Mouse (Mus musculus) hindbrain, embryonic 10.5 days (tissue): ENCODE results near the gene Slc39a10. TPM values are rescaled to one million over a fixed set of nuclear protein-coding genes. Genes with fewer than 3 reads are reported as not detected.

Source experiments
- DNase-seq: peaks from one replicate; pipeline ENCODE4 v3.0.0-alpha.2; 2017; ENCODE audit warnings: low spot score
- H3K27ac ChIP-seq: fragments of 300-500 bp; sonication (generic); 2 replicates; pipeline ENCODE4 v1.5.1; 2016; ENCODE audit warnings: mild to moderate bottlenecking, moderate library complexity
- H3K27me3 ChIP-seq: fragments of 300-500 bp; sonication (generic); 2 replicates; pipeline ENCODE4 v1.6.1; 2016; ENCODE audit warnings: mild to moderate bottlenecking; ENCODE audit not compliant: poor library complexity, insufficient read depth, severe bottlenecking
- H3K36me3 ChIP-seq: fragments of 300-500 bp; sonication (generic); 2 replicates; pipeline ENCODE4 v1.6.1; 2016; ENCODE audit warnings: mild to moderate bottlenecking, moderate library complexity
- H3K4me1 ChIP-seq: fragments of 300-500 bp; sonication (generic); replicated peaks from 2 replicates; pipeline ENCODE4 v1.6.1; 2016; ENCODE audit warnings: mild to moderate bottlenecking
- H3K4me3 ChIP-seq: fragments of 300-500 bp; sonication (generic); 2 replicates; pipeline ENCODE4 v1.5.1; 2016; ENCODE audit warnings: mild to moderate bottlenecking, moderate library complexity
- H3K9me3 ChIP-seq: fragments of 300-500 bp; sonication (generic); 2 replicates; pipeline ENCODE4 v1.6.1; 2016; ENCODE audit warnings: mild to moderate bottlenecking, moderate library complexity
- WGBS: fragments of 180-500 bp; shearing (Covaris S2); methylation state at CpG from one replicate; pipeline ENCODE4 v1.1.7; 2016; 5-methylcytosine and 5-hydroxymethylcytosine counted together
- polyA plus RNA-seq: library from polyadenylated mRNA; unstranded; fragments of >200 nt; fragmentation: Nextera tagmentation; extraction: Ambion mirVana; gene quantifications from 2 replicates; pipeline ENCODE4 v1.2.1, GENCODE M21; 2016

Gene Slc39a10
- 44.6 and 63.8 TPM in 2 replicates for polyA plus RNA-seq

DNA sequence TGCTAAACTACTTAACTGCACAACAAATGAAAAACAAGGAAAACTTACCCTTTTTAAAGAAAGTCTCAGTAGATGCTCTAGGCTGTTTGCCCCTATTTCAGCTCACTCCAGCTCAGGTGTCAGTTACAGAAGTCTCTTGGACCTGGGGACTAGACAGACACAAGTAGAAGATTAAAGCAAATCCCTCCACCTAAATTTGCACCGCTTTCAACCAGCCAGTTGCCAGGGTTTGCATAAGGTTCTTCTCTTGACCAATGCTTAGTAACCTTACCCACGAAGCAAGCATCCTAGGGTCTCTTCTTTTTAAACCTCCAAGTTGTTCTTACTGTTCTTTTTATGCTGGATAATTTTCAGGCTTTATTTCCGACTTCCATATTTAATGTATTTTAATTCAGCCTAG lies at the start of gene Slc39a10:
Gene Slc39a10, minus strand, starts transcription at position 101 of the 400 bp plus-strand sequence.
- Histone ChIP-seq H3K36me3 (no peaks in the 10 kb centered on the region), H3K27me3 (no peaks in the 10 kb centered on the region), H3K27ac (no peak within 1 kb of the TSS), H3K4me1 (peaks cover 11% of the 10 kb centered on the region; the same call in 1 of the 2 replicates), H3K9me3 (no peaks in the 10 kb centered on the region), H3K4me3 (no peak within 1 kb of the TSS)
- 67% methylated on average over 3 of the region's 3 CpGs for WGBS
- DNase-seq = no peak

DNA sequence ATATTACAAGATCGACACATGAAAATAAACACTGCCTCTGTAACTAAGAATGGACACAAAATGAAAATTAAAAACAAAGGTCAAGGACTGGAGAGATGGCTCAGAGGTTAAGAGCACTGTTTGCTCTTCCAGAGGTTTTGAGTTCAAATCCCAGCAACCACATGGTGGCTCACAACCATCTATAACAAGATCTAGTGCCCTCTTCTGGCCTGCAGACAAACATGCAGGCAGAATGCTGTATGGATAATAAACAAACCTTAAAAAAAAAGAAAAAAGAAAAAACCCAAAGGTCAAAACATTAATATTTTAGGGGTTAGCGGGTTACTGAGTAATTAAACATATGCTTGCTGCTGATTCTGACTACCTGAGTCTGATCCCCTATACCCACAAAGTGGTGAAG lies 46.6 kb upstream of the Slc39a10 start:
- Histone ChIP-seq H3K4me3 (no peak overlapping the region), H3K36me3 (no peaks in the 10 kb centered on the region), H3K27me3 (no peaks in the 10 kb centered on the region), H3K27ac (no peak overlapping the region), H3K9me3 (peaks cover 4% of the 10 kb centered on the region; the same call in 1 of the 2 replicates), H3K4me1 (no peaks in the 10 kb centered on the region)
- 84% methylated on average over 2 of the region's 2 CpGs for WGBS
- no peak for DNase-seq

DNA sequence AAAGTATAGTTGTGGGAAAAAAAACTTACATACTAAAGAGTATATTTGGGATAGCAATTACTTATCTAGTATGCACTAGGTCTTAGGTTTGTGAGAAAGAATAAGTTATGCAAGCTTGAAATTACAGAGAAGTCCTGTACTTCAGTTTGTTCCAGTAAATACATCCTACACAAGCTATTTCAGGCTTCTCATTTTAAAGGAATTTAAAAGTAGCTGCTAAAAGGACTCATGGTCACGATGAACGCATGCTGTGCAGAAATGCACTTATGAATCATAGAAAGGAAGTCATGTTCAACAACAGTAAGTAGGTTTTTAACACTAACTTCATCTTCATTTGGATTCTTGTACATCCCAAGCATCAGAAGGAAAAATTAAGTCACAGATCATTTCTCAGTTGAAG lies 45.0 kb upstream of the Slc39a10 start:
- H3K4me1 ChIP-seq = no peaks in the 10 kb centered on the region
- no peak overlapping the region for H3K27ac ChIP-seq
- no peak overlapping the region for H3K4me3 ChIP-seq
- peaks cover 4% of the 10 kb centered on the region; the same call in 1 of the 2 replicates for H3K9me3 ChIP-seq
- WGBS = 90% methylated on average over 2 of the region's 2 CpGs
- no peak for DNase-seq
- no peaks in the 10 kb centered on the region for H3K27me3 ChIP-seq
- H3K36me3 ChIP-seq = no peaks in the 10 kb centered on the region

DNA sequence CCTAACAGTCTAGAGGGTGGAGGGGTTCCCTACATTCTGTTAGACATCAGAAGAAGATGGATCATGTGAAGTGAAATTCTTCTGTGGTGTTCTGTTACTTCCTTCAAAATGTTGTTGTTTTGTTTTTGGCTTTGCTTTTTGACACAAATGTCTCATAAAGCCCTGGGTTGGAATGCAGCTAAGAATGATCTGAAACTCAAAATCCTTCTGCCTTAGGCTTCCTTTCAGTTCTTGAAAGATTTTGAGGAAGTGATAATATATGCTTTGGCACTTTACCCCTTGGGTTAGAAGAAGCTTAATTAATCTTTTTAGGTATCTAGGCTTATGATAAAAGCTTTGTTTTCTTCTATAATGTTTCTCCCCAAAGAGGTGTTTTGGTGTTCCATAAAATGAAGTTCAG lies 34.5 kb upstream of the Slc39a10 start:
- no peaks in the 10 kb centered on the region for H3K36me3 ChIP-seq
- DNase-seq = no peak
- H3K4me1 ChIP-seq = no peaks in the 10 kb centered on the region
- no peak overlapping the region for H3K4me3 ChIP-seq
- no peaks in the 10 kb centered on the region for H3K9me3 ChIP-seq
- H3K27ac ChIP-seq = no peak overlapping the region
- no peaks in the 10 kb centered on the region for H3K27me3 ChIP-seq

DNA sequence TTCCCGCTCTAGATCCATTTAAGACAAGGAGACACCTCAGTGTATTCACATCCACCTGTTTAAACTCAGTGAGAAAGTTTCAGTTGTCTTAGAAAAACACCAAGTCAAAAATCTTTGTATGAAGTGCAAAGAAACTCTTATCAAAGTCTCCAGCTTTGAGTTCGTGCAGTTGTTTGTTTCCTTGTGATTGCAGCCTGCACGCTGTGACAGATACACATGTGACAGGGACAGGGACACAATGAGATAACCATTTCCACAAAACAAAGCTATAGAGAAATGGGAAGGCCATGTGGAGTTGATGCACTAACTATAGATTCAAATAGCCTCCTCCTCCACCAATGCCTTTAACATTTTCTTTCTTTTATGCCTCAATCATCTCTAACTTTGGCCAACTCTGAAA lies 33.6 kb upstream of the Slc39a10 start:
- WGBS = 77% methylated on average over 3 of the region's 3 CpGs
- no peak for DNase-seq
- Histone ChIP-seq H3K4me1 (no peaks in the 10 kb centered on the region), H3K4me3 (no peak overlapping the region), H3K27me3 (no peaks in the 10 kb centered on the region), H3K9me3 (no peaks in the 10 kb centered on the region), H3K27ac (no peak overlapping the region), H3K36me3 (no peaks in the 10 kb centered on the region)

DNA sequence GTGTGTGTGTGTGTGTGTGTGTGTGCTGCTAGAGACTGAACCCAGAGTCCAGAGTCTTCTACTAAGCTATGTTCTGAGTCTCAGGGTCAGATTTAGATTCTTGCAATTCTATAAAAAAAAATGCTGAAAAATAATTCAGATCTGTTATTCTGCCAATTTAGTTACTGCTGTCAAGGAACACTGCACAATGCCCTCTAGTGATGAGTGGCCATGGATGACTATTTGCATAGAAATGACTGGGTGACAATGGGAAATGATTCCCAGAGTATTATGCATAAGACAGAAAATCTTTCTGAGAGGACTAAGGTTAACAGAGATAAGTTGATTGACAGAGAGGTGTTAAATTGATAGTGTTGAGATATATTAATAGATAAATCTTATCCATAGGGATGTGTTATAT lies 32.3 kb upstream of the Slc39a10 start:
- H3K27me3 ChIP-seq = no peaks in the 10 kb centered on the region
- no peak overlapping the region for H3K27ac ChIP-seq
- H3K36me3 ChIP-seq = no peaks in the 10 kb centered on the region
- no peak overlapping the region for H3K4me3 ChIP-seq
- no peak for DNase-seq
- H3K4me1 ChIP-seq = no peaks in the 10 kb centered on the region
- H3K9me3 ChIP-seq = no peaks in the 10 kb centered on the region

DNA sequence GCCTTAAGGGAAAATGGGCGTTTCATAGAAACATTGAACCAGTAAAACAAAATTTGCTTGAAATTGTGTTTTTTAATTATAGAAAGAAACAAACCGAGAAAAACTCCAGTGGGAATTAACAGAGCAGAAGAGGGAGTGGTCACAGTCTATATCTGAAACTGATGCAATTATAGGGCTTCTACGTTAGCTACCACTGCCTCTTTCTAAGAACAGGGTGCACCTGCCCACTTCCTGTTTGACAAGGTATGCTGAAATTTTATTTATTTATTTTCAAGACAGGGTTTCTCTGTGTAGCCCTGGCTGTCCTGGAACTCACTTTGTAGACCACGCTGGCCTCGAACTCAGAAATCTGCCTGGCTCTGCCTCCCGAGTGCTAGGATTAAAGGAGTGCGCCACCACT lies 30.3 kb upstream of the Slc39a10 start:
- WGBS = 93% methylated on average over 7 of the region's 7 CpGs
- Histone ChIP-seq H3K27ac (no peak overlapping the region), H3K27me3 (no peaks in the 10 kb centered on the region), H3K4me3 (no peak overlapping the region), H3K36me3 (no peaks in the 10 kb centered on the region), H3K4me1 (no peaks in the 10 kb centered on the region), H3K9me3 (no peaks in the 10 kb centered on the region)
- DNase-seq = no peak

DNA sequence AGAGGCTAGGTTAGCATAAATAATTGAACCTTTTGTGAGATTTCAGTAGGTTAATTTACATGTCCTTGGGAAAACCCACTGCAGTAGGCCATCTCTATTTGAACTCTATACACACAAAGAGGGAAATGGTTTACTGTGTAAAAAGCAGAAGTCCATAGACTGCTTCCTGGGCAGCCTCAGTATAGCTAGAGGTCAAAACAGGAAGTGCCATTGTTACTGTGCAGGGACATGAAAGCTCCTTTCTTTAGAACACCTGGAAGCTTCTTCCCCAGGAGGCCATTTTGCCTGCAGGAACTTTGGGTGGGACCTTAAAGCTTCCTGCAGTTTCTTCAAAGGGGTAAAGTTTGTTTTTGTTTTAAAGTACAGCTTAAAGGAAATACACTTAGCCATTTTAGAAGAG lies 29.0 kb upstream of the Slc39a10 start:
- H3K27me3 ChIP-seq = no peaks in the 10 kb centered on the region

DNA sequence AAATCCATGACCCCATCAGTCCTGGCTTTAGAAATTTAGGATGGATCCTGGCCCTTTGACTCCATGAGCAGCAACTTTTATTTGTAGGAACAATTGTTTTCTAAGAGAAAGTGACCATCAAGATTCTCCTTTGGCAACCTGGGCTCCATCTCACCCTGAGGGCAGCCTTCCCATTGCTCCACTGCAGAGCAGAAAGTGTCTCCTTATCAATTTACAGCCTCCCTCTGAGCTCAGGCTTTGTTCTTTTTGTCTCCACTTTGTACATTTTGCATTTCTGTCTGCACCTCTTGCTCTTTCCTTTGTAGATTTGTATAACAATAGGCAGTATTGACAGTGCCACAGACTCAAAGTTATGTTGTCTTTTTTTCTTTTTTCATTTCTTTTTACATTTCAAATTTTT lies 23.6 kb upstream of the Slc39a10 start:
- no peaks in the 10 kb centered on the region for H3K36me3 ChIP-seq
- no peaks in the 10 kb centered on the region for H3K27me3 ChIP-seq
- DNase-seq = no peak
- H3K4me3 ChIP-seq = no peak overlapping the region
- H3K4me1 ChIP-seq = peaks cover 4% of the 10 kb centered on the region; the same call in 1 of the 2 replicates
- H3K27ac ChIP-seq = no peak overlapping the region
- 0 out of 2 replicates have a peak, but pooled peaks cover 3% of the 10 kb centered on the region for H3K9me3 ChIP-seq

More for the DNA sequence above, 29.0 kb upstream of the Slc39a10 start:
- DNase-seq = no peak
- H3K36me3 ChIP-seq = no peaks in the 10 kb centered on the region
- H3K4me3 ChIP-seq = no peak overlapping the region
- H3K27ac ChIP-seq = no peak overlapping the region
- no peaks in the 10 kb centered on the region for H3K9me3 ChIP-seq
- no peaks in the 10 kb centered on the region for H3K4me1 ChIP-seq

DNA sequence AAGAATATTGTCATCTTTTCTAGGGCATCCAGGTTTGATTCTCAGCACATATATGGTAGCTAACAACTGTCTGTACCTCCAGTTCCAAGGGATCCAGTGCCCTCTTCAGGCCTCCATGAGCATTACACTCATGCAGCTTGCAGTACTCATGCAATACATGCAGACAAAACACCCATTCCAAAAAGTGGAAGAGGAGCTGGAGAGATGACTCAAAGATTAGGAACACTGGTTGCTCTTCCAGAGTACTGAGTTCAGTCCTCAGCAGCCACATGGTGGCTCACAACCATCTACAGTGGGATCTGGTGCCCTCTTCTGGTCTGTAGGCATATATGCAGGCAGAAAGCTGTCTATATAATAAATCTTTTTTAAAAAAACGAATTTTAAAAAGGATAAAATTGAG lies 21.7 kb upstream of the Slc39a10 start:
- no peak overlapping the region for H3K27ac ChIP-seq
- no peaks in the 10 kb centered on the region for H3K27me3 ChIP-seq
- H3K4me1 ChIP-seq = peaks cover 4% of the 10 kb centered on the region; the same call in 1 of the 2 replicates
- H3K4me3 ChIP-seq = no peak overlapping the region
- 0 out of 2 replicates have a peak, but pooled peaks cover 3% of the 10 kb centered on the region for H3K9me3 ChIP-seq
- H3K36me3 ChIP-seq = no peaks in the 10 kb centered on the region
- 52% methylated on average over 1 of the region's 1 CpGs for WGBS
- DNase-seq = no peak

DNA sequence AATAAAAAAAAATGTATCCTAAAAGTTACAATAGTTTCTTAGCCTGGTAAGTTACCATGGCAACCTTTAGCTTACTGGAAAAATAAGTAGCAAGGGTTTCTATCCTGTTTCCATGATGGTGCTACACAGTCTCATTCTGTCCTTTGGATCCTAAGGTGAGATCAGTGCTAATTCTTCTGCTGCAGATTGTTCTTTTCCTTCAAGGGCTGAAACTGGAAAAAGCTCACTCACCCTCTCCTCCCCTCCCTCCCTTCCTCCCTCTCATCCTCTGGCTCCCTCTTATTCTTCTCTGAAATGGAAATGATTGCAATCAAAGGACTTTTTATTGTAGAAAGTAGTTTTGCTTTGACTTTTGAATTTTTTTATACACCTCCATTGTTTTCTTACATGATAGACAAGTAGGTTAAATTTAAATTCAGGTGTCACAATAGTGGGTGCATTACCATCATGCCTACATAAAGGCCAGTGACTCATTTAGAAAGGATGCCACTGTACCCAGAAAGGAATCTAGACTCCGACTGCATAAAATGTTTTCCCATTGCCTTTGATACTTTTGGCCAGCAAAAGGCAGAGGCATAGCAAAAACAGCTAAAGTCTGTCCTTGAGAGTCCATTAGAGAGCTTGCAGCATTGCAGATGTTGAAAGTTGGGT lies 20.0 kb upstream of the Slc39a10 start:
- H3K4me3 ChIP-seq = no peak overlapping the region
- no peaks in the 10 kb centered on the region for H3K36me3 ChIP-seq
- 0 out of 2 replicates have a peak, but pooled peaks cover 3% of the 10 kb centered on the region for H3K9me3 ChIP-seq
- no peak overlapping the region for H3K27ac ChIP-seq
- peaks cover 4% of the 10 kb centered on the region; the same call in 1 of the 2 replicates for H3K4me1 ChIP-seq
- no peaks in the 10 kb centered on the region for H3K27me3 ChIP-seq
- 88% methylated on average over 1 of the region's 1 CpGs for WGBS
- no peak for DNase-seq

DNA sequence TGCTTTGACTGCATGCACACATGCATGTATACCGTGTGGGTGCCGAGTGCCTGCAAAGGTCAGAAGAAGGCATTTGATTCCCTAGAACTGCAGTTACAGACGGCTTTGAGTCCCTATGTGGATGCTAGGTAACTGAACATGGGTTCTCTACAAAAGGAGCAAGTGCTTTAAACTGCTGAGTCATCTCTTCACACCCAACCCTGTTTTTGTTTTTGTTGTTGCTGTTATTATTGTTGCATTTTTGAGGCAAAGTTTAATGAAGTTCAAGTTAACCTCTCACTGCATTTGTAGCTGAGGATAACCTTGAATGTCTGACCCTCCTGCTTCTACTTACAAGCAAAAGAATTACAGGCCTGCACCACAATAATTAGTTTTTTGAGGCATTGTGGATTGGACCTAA lies 17.5 kb upstream of the Slc39a10 start:
- WGBS = 91% methylated on average over 3 of the region's 3 CpGs
- H3K27me3 ChIP-seq = no peaks in the 10 kb centered on the region
- no peak for DNase-seq
- H3K4me3 ChIP-seq = no peak overlapping the region
- no peak overlapping the region for H3K27ac ChIP-seq
- no peaks in the 10 kb centered on the region for H3K36me3 ChIP-seq
- H3K4me1 ChIP-seq = no peaks in the 10 kb centered on the region
- 0 out of 2 replicates have a peak, but pooled peaks cover 3% of the 10 kb centered on the region for H3K9me3 ChIP-seq

DNA sequence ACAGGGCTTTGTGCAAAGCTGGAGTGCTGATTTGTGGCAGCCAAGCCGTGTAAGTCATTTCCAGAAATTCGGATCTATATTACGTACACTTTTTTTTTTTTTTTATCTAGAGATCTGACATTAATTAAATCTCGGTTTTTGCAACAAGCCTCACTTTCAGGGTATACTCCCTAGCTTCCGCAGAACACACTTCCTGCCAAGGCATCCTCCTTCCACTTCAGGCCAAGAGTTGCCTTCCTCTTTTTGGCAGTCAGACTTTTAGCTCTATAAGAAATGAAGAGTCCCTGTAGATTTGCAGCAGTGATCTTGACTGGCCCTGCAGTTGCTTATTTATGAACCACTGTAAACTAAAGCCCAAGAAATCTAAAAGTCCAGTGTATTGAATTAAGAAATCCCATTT lies 13.1 kb upstream of the Slc39a10 start:
- H3K27ac ChIP-seq = no peak overlapping the region
- no peaks in the 10 kb centered on the region for H3K27me3 ChIP-seq
- no peak for DNase-seq
- no peaks in the 10 kb centered on the region for H3K36me3 ChIP-seq
- WGBS = 89% methylated on average over 5 of the region's 5 CpGs
- no peaks in the 10 kb centered on the region for H3K4me1 ChIP-seq
- H3K9me3 ChIP-seq = no peaks in the 10 kb centered on the region
- no peak overlapping the region for H3K4me3 ChIP-seq
